Mouse (Mus musculus): ENCODE data around the gene Fam169a. TPM values are rescaled to one million over a fixed set of nuclear protein-coding genes. Genes with fewer than 3 reads are reported as not detected.
A peak's percentile ranks its signal among the peaks of the same experiment; 100 is the strongest.

Fam169a gene
- polyA plus RNA-seq (2012; ENCODE audit: insufficient read depth, insufficient read length, low replicate concordance, missing spikeins): not detected in 2 replicates

- Histone ChIP-seq H3K4me1 (ENCODE audit: control insufficient read depth, insufficient read depth, low read length) (peaks cover 3% of the 10 kb centered on the region; the same call in 1 of the 2 replicates), H3K27ac (ENCODE audit: insufficient read depth, low read depth, low read length) (no peak within 1 kb of the TSS), H3K4me3 (ENCODE audit: insufficient read depth, low read depth, low read length) (no peak within 1 kb of the TSS)
- WGBS: 67% methylated on average over 15 of the region's 15 CpGs
- TF ChIP-seq CTCF (IDR thresholded peaks at IDR 0.05; ENCODE audit: insufficient read depth, low read depth, low read length) (no peak), POLR2A (IDR thresholded peaks at IDR 0.05; ENCODE audit: insufficient read depth, low read depth, low read length) (no peak)
Observed at GRCm38 (mm10) chr13:97066649-97067550, at the start of gene Fam169a. Fam169a (plus strand) TSS chr13:97067286.

GRCm38 (mm10) chr13:97017711-97018110 is 49.4 kb upstream of the Fam169a start:
- 95% methylated on average over 3 of the region's 3 CpGs for WGBS
- H3K27ac ChIP-seq (ENCODE audit: insufficient read depth, low read depth, low read length): no peak overlapping the region
- TF ChIP-seq POLR2A (IDR thresholded peaks at IDR 0.05; ENCODE audit: insufficient read depth, low read depth, low read length) (no peak), CTCF (IDR thresholded peaks at IDR 0.05; ENCODE audit: insufficient read depth, low read depth, low read length) (no peak)

GRCm38 (mm10) chr13:97020122-97020521 is 47.0 kb upstream of the Fam169a start:
- 66% methylated on average over 5 of the region's 5 CpGs for whole genome bisulfite sequencing
- TF ChIP-seq POLR2A (IDR thresholded peaks at IDR 0.05; ENCODE audit: insufficient read depth, low read depth, low read length): no peak
- TF ChIP-seq CTCF (IDR thresholded peaks at IDR 0.05; ENCODE audit: insufficient read depth, low read depth, low read length): no peak
- Histone ChIP-seq H3K27ac (ENCODE audit: insufficient read depth, low read depth, low read length) (no peak overlapping the region), H3K4me1 (ENCODE audit: control insufficient read depth, insufficient read depth, low read length) (no peaks in the 10 kb centered on the region), H3K4me3 (ENCODE audit: insufficient read depth, low read depth, low read length) (no peak overlapping the region)

More at GRCm38 (mm10) chr13:97017711-97018110, 49.4 kb upstream of the Fam169a start:
- H3K4me1 ChIP-seq (ENCODE audit: control insufficient read depth, insufficient read depth, low read length): no peaks in the 10 kb centered on the region
- H3K4me3 ChIP-seq (ENCODE audit: insufficient read depth, low read depth, low read length): no peak overlapping the region

GRCm38 (mm10) chr13:97021906-97022305 is 45.2 kb upstream of the Fam169a start:
- WGBS: 70% methylated on average over 4 of the region's 4 CpGs
- no peak for TF ChIP-seq CTCF (IDR thresholded peaks at IDR 0.05; ENCODE audit: insufficient read depth, low read depth, low read length)
- Histone ChIP-seq H3K4me3 (ENCODE audit: insufficient read depth, low read depth, low read length) (no peak overlapping the region), H3K27ac (ENCODE audit: insufficient read depth, low read depth, low read length) (no peak overlapping the region), H3K4me1 (ENCODE audit: control insufficient read depth, insufficient read depth, low read length) (no peaks in the 10 kb centered on the region)

- Histone ChIP-seq H3K4me3 (ENCODE audit: insufficient read depth, low read depth, low read length) (no peak overlapping the region), H3K27ac (ENCODE audit: insufficient read depth, low read depth, low read length) (no peak overlapping the region), H3K4me1 (ENCODE audit: control insufficient read depth, insufficient read depth, low read length) (no peaks in the 10 kb centered on the region)
- 89% methylated on average over 13 of the region's 13 CpGs for WGBS
- TF ChIP-seq CTCF (IDR thresholded peaks at IDR 0.05; ENCODE audit: insufficient read depth, low read depth, low read length) (no peak), POLR2A (IDR thresholded peaks at IDR 0.05; ENCODE audit: insufficient read depth, low read depth, low read length) (no peak)
Observed at GRCm38 (mm10) chr13:97030075-97030474, 37.0 kb upstream of the Fam169a start.

GRCm38 (mm10) chr13:97034262-97034661 is 32.8 kb upstream of the Fam169a start, which contains the start of gene 1700029F12Rik:
1700029F12Rik (minus strand) TSS chr13:97034362.
- no peak within 1 kb of the TSS for H3K27ac ChIP-seq (ENCODE audit: insufficient read depth, low read depth, low read length)
- TF ChIP-seq POLR2A (IDR thresholded peaks at IDR 0.05; ENCODE audit: insufficient read depth, low read depth, low read length): no peak
- TF ChIP-seq CTCF (IDR thresholded peaks at IDR 0.05; ENCODE audit: insufficient read depth, low read depth, low read length): no peak
- H3K4me1 ChIP-seq (ENCODE audit: control insufficient read depth, insufficient read depth, low read length): no peaks in the 10 kb centered on the region
- no peak within 1 kb of the TSS for H3K4me3 ChIP-seq (ENCODE audit: insufficient read depth, low read depth, low read length)
- WGBS: 57% methylated on average over 2 of the region's 2 CpGs

GRCm38 (mm10) chr13:97051158-97051557 is 15.9 kb upstream of the Fam169a start:
- no peak for TF ChIP-seq POLR2A (IDR thresholded peaks at IDR 0.05; ENCODE audit: insufficient read depth, low read depth, low read length)
- no peak for TF ChIP-seq CTCF (IDR thresholded peaks at IDR 0.05; ENCODE audit: insufficient read depth, low read depth, low read length)
- 48% methylated on average over 6 of the region's 6 CpGs for WGBS
- Histone ChIP-seq H3K27ac (ENCODE audit: insufficient read depth, low read depth, low read length) (no peak overlapping the region), H3K4me1 (ENCODE audit: control insufficient read depth, insufficient read depth, low read length) (0 out of 2 replicates have a peak, but pooled peaks cover 3% of the 10 kb centered on the region), H3K4me3 (ENCODE audit: insufficient read depth, low read depth, low read length) (no peak overlapping the region)

- TF ChIP-seq CTCF (IDR thresholded peaks at IDR 0.05; ENCODE audit: insufficient read depth, low read depth, low read length) (0 out of 2 replicates have a peak, but pooled peaks have one; percentile 10), POLR2A (IDR thresholded peaks at IDR 0.05; ENCODE audit: insufficient read depth, low read depth, low read length) (no peak)
- Histone ChIP-seq H3K27ac (ENCODE audit: insufficient read depth, low read depth, low read length) (no peak overlapping the region), H3K4me3 (ENCODE audit: insufficient read depth, low read depth, low read length) (no peak overlapping the region), H3K4me1 (ENCODE audit: control insufficient read depth, insufficient read depth, low read length) (0 out of 2 replicates have a peak, but pooled peaks cover 3% of the 10 kb centered on the region)
- WGBS: 15% methylated on average over 11 of the region's 11 CpGs
Observed at GRCm38 (mm10) chr13:97052667-97053066, 14.4 kb upstream of the Fam169a start.

GRCm38 (mm10) chr13:97053844-97054243 is 13.2 kb upstream of the Fam169a start:
- WGBS: 71% methylated on average over 8 of the region's 8 CpGs
- TF ChIP-seq CTCF (IDR thresholded peaks at IDR 0.05; ENCODE audit: insufficient read depth, low read depth, low read length) (no peak), POLR2A (IDR thresholded peaks at IDR 0.05; ENCODE audit: insufficient read depth, low read depth, low read length) (no peak)

More at GRCm38 (mm10) chr13:97053844-97054243, 13.2 kb upstream of the Fam169a start:
- H3K4me3 ChIP-seq (ENCODE audit: insufficient read depth, low read depth, low read length): no peak overlapping the region
- no peak overlapping the region for H3K27ac ChIP-seq (ENCODE audit: insufficient read depth, low read depth, low read length)
- H3K4me1 ChIP-seq (ENCODE audit: control insufficient read depth, insufficient read depth, low read length): 0 out of 2 replicates have a peak, but pooled peaks cover 3% of the 10 kb centered on the region
